19 mouse cellular contexts compared by ENCODE assay signal in the genomic region with DNA sequence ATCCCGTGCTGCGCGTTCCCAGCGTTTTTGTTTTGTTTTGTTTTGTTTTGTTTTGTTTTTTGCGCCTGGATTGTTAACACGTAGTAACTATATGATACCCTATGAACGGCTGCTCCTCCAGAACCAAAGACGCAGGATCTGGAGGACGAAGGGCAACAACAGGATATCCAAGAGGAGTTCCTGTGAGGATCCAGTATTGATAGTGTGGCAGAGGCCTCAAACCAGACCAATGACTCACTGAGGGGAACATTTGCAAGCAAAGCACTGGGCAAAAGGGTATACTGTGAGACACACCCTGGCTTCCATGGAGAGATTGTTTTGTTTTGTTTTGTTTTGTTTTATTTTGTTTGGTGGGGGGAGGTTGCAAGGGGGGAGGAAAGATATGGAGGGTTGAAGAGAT.
DNase-seq lines count a peak whose midpoint lies in the region; ATAC-seq and TF ChIP-seq lines count a peak whose summit lies in the region.
"Had no signal": no experiment of that assay in that cellular context is flagged by ENCODE, and none has a peak within 500 bp of the region (broad histone marks: within the 10 kb centered on the region; RNA-seq: fewer than 3 reads in every experiment).

No protein-coding gene starts in this region.

- no peak for TF ChIP-seq POLR2A in heart, adult 2 months (IDR thresholded peaks at IDR 0.05; ENCODE audit: insufficient read depth, low read depth, low read length)
- no peak for TF ChIP-seq POLR2A in spleen, adult 2 months (IDR thresholded peaks at IDR 0.05; ENCODE audit: low read depth, low read length)

- peak overlapping the region; percentile 8 to 34; a peak in 2 of 4 replicates for H3K27ac ChIP-seq in heart, embryonic 14.5 days (replicated peaks in 1 of 2; ENCODE audit: control insufficient read depth in 1 of 2, insufficient read depth in 1 of 2, low read depth in 2 of 2, low read length in 2 of 2)
- no peak overlapping the region for H3K27ac ChIP-seq in heart, adult 2 months
- H3K27ac ChIP-seq in spleen, adult 2 months (ENCODE audit: insufficient read depth, low read length) = peak overlapping the region; percentile 4
- peak overlapping the region; percentile 97 for H3K27ac ChIP-seq in macrophage
- H3K27ac ChIP-seq in midbrain, embryonic 16.5 days (ENCODE audit: low read length) = no peak overlapping the region
- H3K27ac ChIP-seq: embryonic facial prominence, embryonic 12.5 days; forebrain, embryonic 15.5 days; heart, embryonic 13.5 days; hindbrain, embryonic 12.5 days had no signal

- TF ChIP-seq EP300 in heart, adult 2 months (IDR thresholded peaks at IDR 0.05; ENCODE audit: insufficient read depth, low read depth, low read length) = no peak

- TF ChIP-seq CTCF in heart, adult 2 months (IDR thresholded peaks at IDR 0.05) = no peak
- no peak for TF ChIP-seq CTCF in spleen, adult 2 months (IDR thresholded peaks at IDR 0.05; ENCODE audit: extremely low read depth, insufficient read depth, insufficient read length, insufficient replicate concordance)

- H3K4me2 ChIP-seq in heart, embryonic 14.5 days (ENCODE audit: low read length) = no peak overlapping the region
- no peak overlapping the region for H3K4me2 ChIP-seq in midbrain, embryonic 16.5 days (ENCODE audit: low read length)
- H3K4me2 ChIP-seq: embryonic facial prominence, embryonic 12.5 days; forebrain, embryonic 15.5 days; hindbrain, embryonic 12.5 days had no signal

- no peak for DNase-seq in heart, adult 2 months
- no peak for DNase-seq in spleen, adult 2 months (ENCODE audit: low read depth in 1 of 2, low spot score in 2 of 2)
- DNase-seq in spleen, postnatal 10 days (ENCODE audit: low spot score in 2 of 2) = no peak
- no peak for DNase-seq in gastrocnemius, postnatal 36 days
- DNase-seq: cerebellum, adult 11-12 months; cerebellum, adult 9-10 months; cerebellum, postnatal 25 days; heart, postnatal 4 days had no signal

- no peak for ATAC-seq in heart, embryonic 14.5 days (ENCODE audit: insufficient number of reproducible peaks, insufficient read depth, low FRiP score, low read depth)
- no peak for ATAC-seq in midbrain, embryonic 16.5 days
- ATAC-seq: activated CD4-positive, CD25-positive, alpha-beta regulatory T cell, adult 4 months; forebrain, embryonic 15.5 days; hindbrain, embryonic 16.5 days; Patski had no signal

- no peaks in the 10 kb centered on the region for H3K36me3 ChIP-seq in heart, embryonic 14.5 days (ENCODE audit: control insufficient read depth, insufficient read depth, low read length)
- no peaks in the 10 kb centered on the region for H3K36me3 ChIP-seq in heart, adult 2 months (ENCODE audit: control insufficient read depth, insufficient read depth, low read length)
- H3K36me3 ChIP-seq in spleen, adult 2 months (ENCODE audit: control insufficient read depth, insufficient read depth, low read length) = no peaks in the 10 kb centered on the region
- no peaks in the 10 kb centered on the region for H3K36me3 ChIP-seq in macrophage (ENCODE audit: inconsistent target)
- no peaks in the 10 kb centered on the region for H3K36me3 ChIP-seq in midbrain, embryonic 16.5 days (ENCODE audit: control insufficient read depth, insufficient read depth, low read length)
- H3K36me3 ChIP-seq: embryonic facial prominence, embryonic 12.5 days; forebrain, embryonic 15.5 days; heart, embryonic 13.5 days; hindbrain, embryonic 12.5 days had no signal

- WGBS in heart, embryonic 14.5 days = 79% methylated on average over 9 of the region's 9 CpGs
- WGBS in heart, adult 2 months = 71% methylated on average over 9 of the region's 9 CpGs
- WGBS in spleen, adult 2 months = 93% methylated on average over 9 of the region's 9 CpGs
- 93% methylated on average over 9 of the region's 9 CpGs for WGBS in macrophage (ENCODE audit: missing documents)
- WGBS in midbrain, embryonic 16.5 days = 94% methylated on average over 9 of the region's 9 CpGs

- no peak overlapping the region for H3K4me3 ChIP-seq in heart, embryonic 14.5 days (ENCODE audit: control insufficient read depth in 1 of 2, insufficient read depth in 1 of 2, low read depth in 1 of 2, low read length in 2 of 2)
- H3K4me3 ChIP-seq in heart, adult 2 months = no peak overlapping the region
- no peak overlapping the region for H3K4me3 ChIP-seq in spleen, adult 2 months (ENCODE audit: extremely low read depth, insufficient read depth, insufficient read length)
- H3K4me3 ChIP-seq in macrophage (ENCODE audit: inconsistent target) = no peak overlapping the region
- no peak overlapping the region for H3K4me3 ChIP-seq in midbrain, embryonic 16.5 days (ENCODE audit: low read depth, low read length)
- H3K4me3 ChIP-seq: embryonic facial prominence, embryonic 12.5 days; forebrain, embryonic 15.5 days; heart, embryonic 13.5 days; hindbrain, embryonic 12.5 days had no signal

- no peaks in the 10 kb centered on the region for H3K9me3 ChIP-seq in heart, embryonic 14.5 days (ENCODE audit: control insufficient read depth, low read length)
- no peaks in the 10 kb centered on the region for H3K9me3 ChIP-seq in midbrain, embryonic 16.5 days (replicated peaks; ENCODE audit: control insufficient read depth, low read length, poor library complexity, severe bottlenecking)
- H3K9me3 ChIP-seq: embryonic facial prominence, embryonic 12.5 days; forebrain, embryonic 15.5 days; heart, embryonic 13.5 days; hindbrain, embryonic 12.5 days had no signal

- peaks cover 16 to 20% of the 10 kb centered on the region in 2 experiments for H3K4me1 ChIP-seq in heart, embryonic 14.5 days (ENCODE audit: control insufficient read depth in 2 of 2, insufficient read depth in 2 of 2, low read length in 2 of 2)
- peaks cover 6% of the 10 kb centered on the region for H3K4me1 ChIP-seq in heart, adult 2 months (ENCODE audit: control insufficient read depth, insufficient read depth, low read length)
- H3K4me1 ChIP-seq in spleen, adult 2 months (ENCODE audit: control insufficient read depth, insufficient read depth, insufficient read length) = peaks cover 29% of the 10 kb centered on the region
- H3K4me1 ChIP-seq in midbrain, embryonic 16.5 days (ENCODE audit: control insufficient read depth, insufficient read depth, low read length) = peaks cover 22% of the 10 kb centered on the region

- no peaks in the 10 kb centered on the region for H3K27me3 ChIP-seq in heart, embryonic 14.5 days (ENCODE audit: control insufficient read depth, insufficient read depth, low read length)
- no peaks in the 10 kb centered on the region for H3K27me3 ChIP-seq in heart, adult 2 months (ENCODE audit: control insufficient read depth, insufficient read depth, low read length)
- H3K27me3 ChIP-seq in spleen, adult 2 months (ENCODE audit: control insufficient read depth, insufficient read depth, low read length) = no peaks in the 10 kb centered on the region
- H3K27me3 ChIP-seq in midbrain, embryonic 16.5 days (ENCODE audit: control insufficient read depth, insufficient read depth, low read depth, low read length) = no peaks in the 10 kb centered on the region; the same call in 1 of the 2 replicates
- H3K27me3 ChIP-seq: CH12.LX; embryonic facial prominence, embryonic 12.5 days; forebrain, embryonic 15.5 days; heart, embryonic 13.5 days had no signal

- H3K79me2 ChIP-seq in heart, adult 2 months (replicated peaks; ENCODE audit: control insufficient read depth, insufficient read depth, low read length) = no peaks in the 10 kb centered on the region
- no peaks in the 10 kb centered on the region for H3K79me2 ChIP-seq in macrophage (ENCODE audit: inconsistent target)

- intact Hi-C loops in heart, adult 2 months (cut with DNase I) = no loop called here
- intact Hi-C loops in gastrocnemius, postnatal 36 days (cut with DNase I) = no loop called here

- H3K9ac ChIP-seq in heart, embryonic 14.5 days (ENCODE audit: low read length) = no peak overlapping the region
- no peak overlapping the region for H3K9ac ChIP-seq in heart, adult 2 months (ENCODE audit: low read depth, low read length)
- no peak overlapping the region for H3K9ac ChIP-seq in midbrain, embryonic 16.5 days (ENCODE audit: low read depth, low read length)
- H3K9ac ChIP-seq: embryonic facial prominence, embryonic 12.5 days; forebrain, embryonic 15.5 days; hindbrain, embryonic 12.5 days had no signal

Comparison
In these comparisons a context has a peak if more than half of its experiments do, and no peak if none do; other contexts are left out.
1. H3K27ac ChIP-seq: peak in heart, embryonic 14.5 days (2 of 2), spleen, adult 2 months (single experiment) and macrophage (single experiment); none in heart, adult 2 months (single experiment) and midbrain, embryonic 16.5 days (single experiment).